Mouse (Mus musculus) cortical plate, adult 2 months (tissue): ENCODE results near the gene Trappc1. TPM values are rescaled to one million over a fixed set of nuclear protein-coding genes. Genes with fewer than 3 reads are reported as not detected.

Experiments used
- H3K27ac ChIP-seq: fragments of 200-500 bp; 2 replicates; pipeline ENCODE4 v1.5.1; 2012; ENCODE audit warnings: low read length, control low read depth, inconsistent platforms; ENCODE audit not compliant: insufficient read depth
- H3K4me1 ChIP-seq: fragments of 200-500 bp; 2 replicates; pipeline ENCODE4 v1.6.1; 2011; ENCODE audit warnings: low read length; ENCODE audit not compliant: control insufficient read depth, insufficient read depth
- H3K4me3 ChIP-seq: fragments of 200-500 bp; 2 replicates; pipeline ENCODE4 v1.5.1; 2011; ENCODE audit warnings: mild to moderate bottlenecking, low read length, control low read depth; ENCODE audit not compliant: insufficient read depth
- CTCF ChIP-seq: fragments of 200-500 bp; IDR thresholded peaks from 2 replicates; pipeline ENCODE4 v1.5.1; 2011; ENCODE audit warnings: mild to moderate bottlenecking, control low read depth, low read length; ENCODE audit not compliant: insufficient read depth; ENCODE audit errors: extremely low read depth
- POLR2A ChIP-seq: fragments of 200-500 bp; IDR thresholded peaks from 2 replicates; pipeline ENCODE4 v1.6.1; 2011; ENCODE audit warnings: mild to moderate bottlenecking, low read length, control low read depth; ENCODE audit not compliant: insufficient read depth; ENCODE audit errors: extremely low read depth
- polyA plus RNA-seq: library from polyadenylated mRNA; depleted of rRNA; stranded (reverse); fragments of >200 nt; gene quantifications from 2 replicates; pipeline ENCODE4 v1.2.3, GENCODE M21; 2012

Gene Trappc1
- polyA plus RNA-seq, 1 experiment: 73.9 TPM

- Histone ChIP-seq H3K4me3 (no peak overlapping the region), H3K4me1 (no peaks in the 10 kb centered on the region), H3K27ac (no peak overlapping the region)
- no peak for TF ChIP-seq CTCF
- no peak for TF ChIP-seq POLR2A
These were observed 32.8 kb downstream of the Trappc1 start for GRCm38 (mm10) chr11:69356544-69356943.

GRCm38 (mm10) chr11:69357690-69358089 is 33.9 kb downstream of the Trappc1 start:
- Histone ChIP-seq H3K4me1 (no peaks in the 10 kb centered on the region), H3K4me3 (no peak overlapping the region), H3K27ac (no peak overlapping the region)
- no peak for TF ChIP-seq POLR2A
- TF ChIP-seq CTCF: no peak

- no peak overlapping the region for H3K4me3 ChIP-seq
- peaks cover 12% of the 10 kb centered on the region for H3K4me1 ChIP-seq
- no peak overlapping the region for H3K27ac ChIP-seq
- TF ChIP-seq POLR2A (no peak), CTCF (no peak)
These were observed 38.2 kb downstream of the Trappc1 start for GRCm38 (mm10) chr11:69362021-69362420.

GRCm38 (mm10) chr11:69362479-69362878 is 38.7 kb downstream of the Trappc1 start:
- no peak for TF ChIP-seq CTCF
- no peak for TF ChIP-seq POLR2A
- no peak overlapping the region for H3K4me3 ChIP-seq
- H3K4me1 ChIP-seq: peaks cover 12% of the 10 kb centered on the region
- H3K27ac ChIP-seq: no peak overlapping the region

GRCm38 (mm10) chr11:69364376-69364775 is 40.6 kb downstream of the Trappc1 start:
- Histone ChIP-seq H3K4me3 (no peak overlapping the region), H3K27ac (0 out of 2 replicates have a peak overlapping the region, but pooled peaks have one; percentile 8), H3K4me1 (peaks cover 12% of the 10 kb centered on the region)
- TF ChIP-seq CTCF: no peak
- TF ChIP-seq POLR2A: no peak

GRCm38 (mm10) chr11:69364910-69365309 is 41.1 kb downstream of the Trappc1 start:
- TF ChIP-seq CTCF: no peak
- TF ChIP-seq POLR2A: no peak
- H3K27ac ChIP-seq: peak overlapping the region; percentile 93; the same call in 1 of the 2 replicates
- peaks cover 12% of the 10 kb centered on the region for H3K4me1 ChIP-seq
- no peak overlapping the region for H3K4me3 ChIP-seq

GRCm38 (mm10) chr11:69365722-69366121 is 41.9 kb downstream of the Trappc1 start:
- H3K27ac ChIP-seq: peak overlapping the region; percentile 93
- no peak for TF ChIP-seq CTCF
- no peak for TF ChIP-seq POLR2A
- H3K4me3 ChIP-seq: peak overlapping the region; percentile 37
- H3K4me1 ChIP-seq: peaks cover 13% of the 10 kb centered on the region

GRCm38 (mm10) chr11:69366157-69366854 is 42.5 kb downstream of the Trappc1 start:
- Histone ChIP-seq H3K4me3 (peak overlapping the region; percentile 37), H3K4me1 (peaks cover 14% of the 10 kb centered on the region), H3K27ac (peak overlapping the region; percentile 93)
- TF ChIP-seq POLR2A (peak; percentile 62; the same call in 1 of the 2 replicates), CTCF (no peak)

GRCm38 (mm10) chr11:69366855-69367615 is 43.3 kb downstream of the Trappc1 start:
- TF ChIP-seq POLR2A: no peak
- no peak for TF ChIP-seq CTCF
- Histone ChIP-seq H3K4me3 (peak overlapping the region; percentile 88), H3K27ac (peak overlapping the region; percentile 77), H3K4me1 (peaks cover 16% of the 10 kb centered on the region)
